Mouse (Mus musculus): Measurements from ENCODE around the gene Proser1.

DNA sequence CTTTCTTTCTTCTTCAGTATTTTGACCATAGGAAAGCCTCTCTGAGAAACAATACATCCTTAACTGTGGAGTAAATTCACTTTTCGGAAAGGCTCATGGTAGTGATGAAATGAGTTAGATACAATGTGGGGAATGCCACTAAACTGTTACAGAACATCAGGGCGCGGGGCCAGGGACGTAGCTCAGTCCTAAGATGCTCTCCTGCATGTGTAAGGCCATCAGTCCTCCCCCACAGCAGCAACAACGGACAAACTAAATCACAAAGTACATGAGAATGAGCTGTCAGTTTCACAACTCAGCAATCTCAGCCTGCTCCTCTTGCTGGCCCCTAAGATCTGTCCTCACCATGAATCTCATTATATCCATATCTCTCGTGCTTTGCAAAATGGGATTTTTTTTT, 8.9 kb upstream of the Proser1 start:
- TF ChIP-seq CTCF (IDR thresholded peaks at IDR 0.05; ENCODE audit: extremely low read depth, insufficient read length, insufficient replicate concordance, low read depth, low read length) (no peak), POLR2A (IDR thresholded peaks at IDR 0.05; ENCODE audit: low read depth, low read length) (no peak)
